Mouse (Mus musculus): ENCODE results near the gene Oxa1l.

- TF ChIP-seq CTCF (IDR thresholded peaks at IDR 0.05; ENCODE audit: borderline replicate concordance, control insufficient read depth, extremely low read depth, insufficient read depth, low read length, poor library complexity), result no peak
- no peak for TF ChIP-seq POLR2A (IDR thresholded peaks at IDR 0.05; ENCODE audit: control insufficient read depth, extremely low read depth, insufficient read depth, low read length, poor library complexity)
These were observed 32.1 kb upstream of the Oxa1l start for GRCm38 (mm10) chr14:54328548-54328947.

Data from thymus, adult 2 months (tissue).